8 mouse cellular contexts compared by ENCODE assay signal in the genomic region with DNA sequence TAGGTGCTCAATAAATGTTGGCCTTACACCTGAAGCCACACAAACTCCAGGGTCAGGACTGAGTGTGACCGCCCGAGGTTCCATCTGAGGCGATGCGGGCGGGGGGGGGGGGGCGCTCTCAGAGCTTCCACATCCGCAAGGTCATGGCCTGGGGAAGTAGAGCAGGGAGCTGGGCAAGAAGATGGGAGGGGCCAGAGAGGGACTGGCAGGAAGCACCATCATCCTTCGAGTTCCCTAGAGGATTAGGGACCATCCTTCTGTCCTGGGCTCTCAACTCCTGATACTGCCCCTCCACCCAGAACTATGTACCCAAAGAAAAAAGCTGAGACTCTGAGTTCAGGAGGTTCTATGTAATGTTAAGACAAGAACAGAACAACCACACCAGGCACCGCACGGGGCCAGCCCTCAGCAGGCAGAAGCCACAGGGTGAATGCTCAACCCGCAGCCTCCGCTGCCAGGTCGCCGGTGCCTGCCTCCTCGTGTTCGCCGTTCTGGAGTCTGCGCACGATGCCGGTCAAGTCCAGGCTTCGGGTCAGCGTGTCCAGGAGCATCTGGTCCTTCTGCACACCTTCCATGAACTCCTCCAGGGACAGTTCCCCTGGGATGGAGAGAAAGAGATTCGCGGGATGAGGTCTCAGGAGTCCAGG. TPM values are rescaled to one million over a fixed set of nuclear protein-coding genes. Genes with fewer than 3 reads are reported as not detected.
A peak's percentile ranks its signal among the peaks of the same experiment; 100 is the strongest.
DNase-seq lines count a peak whose midpoint lies in the region; ATAC-seq lines count a peak whose summit lies in the region.

No protein-coding gene starts in this region.

- H3K36me3 ChIP-seq in hindbrain, embryonic 15.5 days, result no peaks in the 10 kb centered on the region
- no peaks in the 10 kb centered on the region for H3K36me3 ChIP-seq in liver, embryonic 12.5 days
- no peaks in the 10 kb centered on the region for H3K36me3 ChIP-seq in neural tube, embryonic 11.5 days (ENCODE audit: control insufficient read depth, insufficient read depth, low read length)

- peak overlapping the region; percentile 51 for H3K4me2 ChIP-seq in hindbrain, embryonic 15.5 days
- peak overlapping the region; percentile 71 for H3K4me2 ChIP-seq in liver, embryonic 12.5 days
- peak overlapping the region; percentile 32; the same call in 1 of the 2 replicates for H3K4me2 ChIP-seq in neural tube, embryonic 11.5 days (ENCODE audit: low read depth)

- intact Hi-C loops in left cerebral cortex, postnatal 4 days (cut with DNase I), result no loop called here

- no peaks in the 10 kb centered on the region for H3K9me3 ChIP-seq in hindbrain, embryonic 15.5 days
- H3K9me3 ChIP-seq in liver, embryonic 12.5 days (replicated peaks), result no peaks in the 10 kb centered on the region
- no peaks in the 10 kb centered on the region for H3K9me3 ChIP-seq in neural tube, embryonic 11.5 days (ENCODE audit: control insufficient read depth, low read length)

- no peak for ATAC-seq in hindbrain, embryonic 15.5 days (ENCODE audit: low FRiP score, low read depth)
- ATAC-seq in liver, embryonic 12.5 days, result no peak
- ATAC-seq in neural tube, embryonic 11.5 days (ENCODE audit: insufficient read depth, low FRiP score, low TSS enrichment), result no peak

- DNase-seq in gastrocnemius, postnatal 10 days, result peak; percentile 17
- DNase-seq in gastrocnemius, postnatal 4 days (ENCODE audit: low spot score in 2 of 2), result no peak
- peak; percentile 9 for DNase-seq in embryo, embryonic 10.5 days (ENCODE audit: low spot score)
- no peak for DNase-seq in neural tube, embryonic 11.5 days (ENCODE audit: low spot score)
- DNase-seq in layer of hippocampus, postnatal 36 days, result no peak
- DNase-seq in left cerebral cortex, postnatal 4 days, result no peak

- H3K9ac ChIP-seq in hindbrain, embryonic 15.5 days, result no peak overlapping the region
- H3K9ac ChIP-seq in liver, embryonic 12.5 days, result no peak overlapping the region
- no peak overlapping the region for H3K9ac ChIP-seq in neural tube, embryonic 11.5 days (ENCODE audit: low read length)

- WGBS in hindbrain, embryonic 15.5 days, result 19% methylated on average over 24 of the region's 24 CpGs
- WGBS in liver, embryonic 12.5 days (ENCODE audit: insufficient replicate concordance), result 11% methylated on average over 24 of the region's 24 CpGs
- 26% methylated on average over 24 of the region's 24 CpGs for WGBS in neural tube, embryonic 11.5 days

- H3K27ac ChIP-seq in hindbrain, embryonic 15.5 days (replicated peaks), result no peak overlapping the region
- H3K27ac ChIP-seq in liver, embryonic 12.5 days, result no peak overlapping the region
- H3K27ac ChIP-seq in neural tube, embryonic 11.5 days (ENCODE audit: low read depth, low read length), result no peak overlapping the region

- peaks cover 12% of the 10 kb centered on the region for H3K27me3 ChIP-seq in hindbrain, embryonic 15.5 days
- H3K27me3 ChIP-seq in liver, embryonic 12.5 days (replicated peaks), result peaks cover 62% of the 10 kb centered on the region
- peaks cover 13% of the 10 kb centered on the region for H3K27me3 ChIP-seq in neural tube, embryonic 11.5 days (ENCODE audit: control insufficient read depth, insufficient read depth, low read length)

- peaks cover 13% of the 10 kb centered on the region for H3K4me1 ChIP-seq in hindbrain, embryonic 15.5 days (replicated peaks)
- H3K4me1 ChIP-seq in liver, embryonic 12.5 days, result peaks cover 20% of the 10 kb centered on the region
- H3K4me1 ChIP-seq in neural tube, embryonic 11.5 days (ENCODE audit: control insufficient read depth, insufficient read depth, low read length), result no peaks in the 10 kb centered on the region

- peak overlapping the region; percentile 14; the same call in 1 of the 2 replicates for H3K4me3 ChIP-seq in hindbrain, embryonic 15.5 days
- H3K4me3 ChIP-seq in liver, embryonic 12.5 days, result peak overlapping the region; percentile 45
- peak overlapping the region; percentile 10; the same call in 1 of the 2 replicates for H3K4me3 ChIP-seq in neural tube, embryonic 11.5 days (ENCODE audit: low read depth, low read length)

RNA-seq across cellular contexts. Expression of a gene that starts 6.0 kb away (rescaled TPM):
- total RNA-seq in gastrocnemius, postnatal 10 days (2021), result 1 to 10 TPM in 1 of 2 experiments, under 1 TPM in 1; 0.66 to 1.6 TPM
- total RNA-seq in gastrocnemius, postnatal 4 days (2021), result 1 to 10 TPM in 1 of 2 experiments, under 1 TPM in 1; 0.96 to 1.5 TPM
- polyA plus RNA-seq in hindbrain, embryonic 15.5 days (2015; fragmentation: Nextera tagmentation; extraction: Ambion mirVana), result 0.56 and 0.70 TPM in 2 replicates
- 0.97 and 1.4 TPM in 2 replicates for polyA plus RNA-seq in liver, embryonic 12.5 days (2016; fragmentation: Nextera tagmentation; extraction: Ambion mirVana)
- polyA plus RNA-seq in neural tube, embryonic 11.5 days (2014; fragmentation: Nextera tagmentation; extraction: Ambion mirVana), result 0.82 and 0.87 TPM in 2 replicates
- total RNA-seq in layer of hippocampus, postnatal 36 days (2021), result not detected
- under 1 TPM; 0.56 to 0.76 TPM for total RNA-seq in left cerebral cortex, postnatal 4 days (2021)

RNA-seq across cellular contexts. Expression of a gene that starts 9.2 kb away (rescaled TPM):
- under 1 TPM; 0.47 TPM for total RNA-seq in gastrocnemius, postnatal 10 days (2021)
- total RNA-seq in gastrocnemius, postnatal 4 days (2021), result under 1 TPM; 0.61 to 0.73 TPM
- 0.62 and 0.67 TPM in 2 replicates for polyA plus RNA-seq in hindbrain, embryonic 15.5 days (2015; fragmentation: Nextera tagmentation; extraction: Ambion mirVana)
- polyA plus RNA-seq in liver, embryonic 12.5 days (2016; fragmentation: Nextera tagmentation; extraction: Ambion mirVana), result 0.48 and 0.56 TPM in 2 replicates
- 0.49 and 0.77 TPM in 2 replicates for polyA plus RNA-seq in neural tube, embryonic 11.5 days (2014; fragmentation: Nextera tagmentation; extraction: Ambion mirVana)
- total RNA-seq in layer of hippocampus, postnatal 36 days (2021), result 1 to 10 TPM; 1.8 to 1.9 TPM
- total RNA-seq in left cerebral cortex, postnatal 4 days (2021), result under 1 TPM; 0.56 to 0.92 TPM

RNA-seq across cellular contexts. Expression of a gene that starts 25.7 kb away (rescaled TPM):
- total RNA-seq in gastrocnemius, postnatal 10 days (2021), result 10 to 100 TPM; 41.3 to 45.0 TPM
- total RNA-seq in gastrocnemius, postnatal 4 days (2021), result 10 to 100 TPM; 36.0 to 40.5 TPM
- 66.4 and 70.3 TPM in 2 replicates for polyA plus RNA-seq in hindbrain, embryonic 15.5 days (2015; fragmentation: Nextera tagmentation; extraction: Ambion mirVana)
- polyA plus RNA-seq in liver, embryonic 12.5 days (2016; fragmentation: Nextera tagmentation; extraction: Ambion mirVana), result 66.2 and 70.4 TPM in 2 replicates
- polyA plus RNA-seq in neural tube, embryonic 11.5 days (2014; fragmentation: Nextera tagmentation; extraction: Ambion mirVana), result 76.0 and 78.8 TPM in 2 replicates
- total RNA-seq in layer of hippocampus, postnatal 36 days (2021), result 10 to 100 TPM; 23.9 to 29.3 TPM
- 10 to 100 TPM; 32.8 to 37.8 TPM for total RNA-seq in left cerebral cortex, postnatal 4 days (2021)

RNA-seq across cellular contexts. Expression of a gene that starts 42.1 kb away (rescaled TPM):
- under 1 TPM; 0.47 to 0.50 TPM for total RNA-seq in gastrocnemius, postnatal 10 days (2021)
- total RNA-seq in gastrocnemius, postnatal 4 days (2021), result 1 to 10 TPM in 1 of 2 experiments, under 1 TPM in 1; 0.76 to 1.0 TPM
- 0.10 and 0.47 TPM in 2 replicates for polyA plus RNA-seq in hindbrain, embryonic 15.5 days (2015; fragmentation: Nextera tagmentation; extraction: Ambion mirVana)
- polyA plus RNA-seq in liver, embryonic 12.5 days (2016; fragmentation: Nextera tagmentation; extraction: Ambion mirVana), result 0.10 and 0.31 TPM in 2 replicates
- 0.05 and 0.23 TPM in 2 replicates for polyA plus RNA-seq in neural tube, embryonic 11.5 days (2014; fragmentation: Nextera tagmentation; extraction: Ambion mirVana)
- total RNA-seq in layer of hippocampus, postnatal 36 days (2021), result under 1 TPM; 0.10 to 0.33 TPM
- total RNA-seq in left cerebral cortex, postnatal 4 days (2021), result under 1 TPM; 0.48 to 0.54 TPM

RNA-seq across cellular contexts. Expression of a gene that starts 42.8 kb away (rescaled TPM):
- not detected for total RNA-seq in gastrocnemius, postnatal 10 days (2021)
- not detected for total RNA-seq in gastrocnemius, postnatal 4 days (2021)
- polyA plus RNA-seq in hindbrain, embryonic 15.5 days (2015; fragmentation: Nextera tagmentation; extraction: Ambion mirVana), result 0.47 and 0.74 TPM in 2 replicates
- 0.62 and 0.66 TPM in 2 replicates for polyA plus RNA-seq in liver, embryonic 12.5 days (2016; fragmentation: Nextera tagmentation; extraction: Ambion mirVana)
- 0.37 and 0.43 TPM in 2 replicates for polyA plus RNA-seq in neural tube, embryonic 11.5 days (2014; fragmentation: Nextera tagmentation; extraction: Ambion mirVana)
- not detected for total RNA-seq in layer of hippocampus, postnatal 36 days (2021)
- total RNA-seq in left cerebral cortex, postnatal 4 days (2021), result not detected

Comparison
In these comparisons a context has a peak if more than half of its experiments do, and no peak if none do; other contexts are left out.
1. DNase-seq: peak in gastrocnemius, postnatal 10 days (single experiment) and embryo, embryonic 10.5 days (single experiment); none in gastrocnemius, postnatal 4 days (0 of 2), neural tube, embryonic 11.5 days (single experiment), layer of hippocampus, postnatal 36 days (0 of 2) and left cerebral cortex, postnatal 4 days (single experiment).
2. Peak in every context shown above with its lines, with median percentiles within 50 percentile points of each other: H3K4me2 ChIP-seq and H3K4me3 ChIP-seq.